Mouse (Mus musculus) embryonic facial prominence, embryonic 15.5 days (tissue): ENCODE data around the gene Gnaz. TPM values are rescaled to one million over a fixed set of nuclear protein-coding genes. Genes with fewer than 3 reads are reported as not detected.

ENCODE experiments used
- ATAC-seq: fragments of 200-750 bp; cut with Nextera tagmentation; 2 replicates; pipeline ENCODE4 v1.8.0; 2017; ENCODE audit warnings: low read depth, moderate TSS enrichment; ENCODE audit not compliant: insufficient number of reproducible peaks, low FRiP score, low TSS enrichment
- H3K27ac ChIP-seq: fragments of 300-500 bp; sonication (generic); replicated peaks from 2 replicates; pipeline ENCODE4 v1.5.1; 2015; ENCODE audit warnings: mild to moderate bottlenecking, inconsistent platforms
- H3K27me3 ChIP-seq: fragments of 300-500 bp; sonication (generic); 2 replicates; pipeline ENCODE4 v1.6.1; 2015; ENCODE audit warnings: inconsistent platforms
- H3K36me3 ChIP-seq: fragments of 300-500 bp; sonication (generic); 2 replicates; pipeline ENCODE4 v1.6.1; 2015; ENCODE audit warnings: mild to moderate bottlenecking, inconsistent platforms
- H3K4me1 ChIP-seq: fragments of 300-500 bp; sonication (generic); 2 replicates; pipeline ENCODE4 v1.6.1; 2015; ENCODE audit warnings: inconsistent platforms
- H3K4me2 ChIP-seq: fragments of 300-500 bp; sonication (generic); replicated peaks from 2 replicates; pipeline ENCODE4 v1.6.1; 2015; ENCODE audit warnings: mild to moderate bottlenecking, inconsistent platforms
- H3K4me3 ChIP-seq: fragments of 300-500 bp; sonication (generic); replicated peaks from 2 replicates; pipeline ENCODE4 v1.5.1; 2015; ENCODE audit warnings: mild to moderate bottlenecking, inconsistent platforms
- H3K9ac ChIP-seq: fragments of 300-500 bp; sonication (generic); 2 replicates; pipeline ENCODE4 v1.6.1; 2015; ENCODE audit warnings: inconsistent platforms
- H3K9me3 ChIP-seq: fragments of 300-500 bp; sonication (generic); replicated peaks from 2 replicates; pipeline ENCODE4 v1.6.1; 2016; ENCODE audit warnings: inconsistent platforms
- WGBS: fragments of 180-500 bp; shearing (Covaris S2); methylation state at CpG from one replicate; pipeline ENCODE4 v1.1.7; 2015; 5-methylcytosine and 5-hydroxymethylcytosine counted together
- polyA plus RNA-seq: library from polyadenylated mRNA; unstranded; fragments of >200 nt; fragmentation: Nextera tagmentation; extraction: Ambion mirVana; gene quantifications from 2 replicates; pipeline ENCODE4 v1.2.1, GENCODE M21; 2015

Gnaz gene
- polyA plus RNA-seq, 1 experiment from 2014 or later: 5.8 TPM

DNA sequence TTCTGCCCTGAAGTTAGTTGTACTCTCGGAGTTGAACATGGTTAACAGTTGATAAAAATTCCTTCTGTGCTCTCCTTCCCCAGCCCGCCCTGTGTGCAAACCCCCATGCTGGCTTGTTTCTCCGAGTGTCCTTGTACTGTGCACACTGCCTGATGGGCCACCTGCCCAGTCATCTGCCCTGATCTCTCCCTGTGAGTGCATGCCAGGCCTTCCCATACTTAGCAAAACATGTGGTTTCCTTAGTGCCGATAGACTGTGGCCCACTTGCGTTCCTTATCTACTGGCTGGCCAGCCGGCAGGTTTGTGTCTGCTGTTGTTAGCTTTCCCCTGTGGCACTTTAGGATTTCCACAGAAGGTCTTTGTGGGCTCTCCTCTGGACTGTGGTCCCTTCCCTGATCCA is 87.1 kb downstream of the Gnaz start:
- 58% methylated on average over 6 of the region's 6 CpGs for WGBS
- Histone ChIP-seq H3K4me2 (no peak overlapping the region), H3K9ac (no peak overlapping the region), H3K27ac (no peak overlapping the region), H3K36me3 (no peaks in the 10 kb centered on the region), H3K9me3 (no peaks in the 10 kb centered on the region), H3K27me3 (no peaks in the 10 kb centered on the region), H3K4me3 (no peak overlapping the region), H3K4me1 (0 out of 2 replicates have a peak, but pooled peaks cover 3% of the 10 kb centered on the region)
- ATAC-seq: no peak

DNA sequence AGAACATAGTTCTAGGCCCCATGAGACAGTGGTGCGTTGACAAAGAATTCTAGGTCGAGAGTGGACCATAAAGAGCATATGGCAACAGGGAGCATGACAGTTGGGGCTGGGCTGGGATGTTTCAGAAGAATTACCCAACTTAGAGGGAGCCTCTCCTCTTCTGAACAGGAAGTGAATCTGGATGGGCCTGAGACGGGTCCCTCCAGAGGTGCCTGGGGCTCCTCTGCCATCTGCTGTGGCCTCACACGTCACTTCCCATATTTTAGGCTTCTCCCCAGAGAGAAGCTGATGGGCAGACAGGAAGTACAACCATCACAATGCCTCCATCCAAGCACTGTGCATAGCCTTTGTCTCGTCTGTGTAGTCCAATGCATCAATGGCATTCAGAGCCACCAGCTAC is 88.7 kb downstream of the Gnaz start:
- Histone ChIP-seq H3K4me3 (no peak overlapping the region), H3K4me2 (no peak overlapping the region), H3K9ac (no peak overlapping the region), H3K27me3 (no peaks in the 10 kb centered on the region), H3K27ac (no peak overlapping the region), H3K4me1 (peaks cover 13% of the 10 kb centered on the region), H3K36me3 (no peaks in the 10 kb centered on the region), H3K9me3 (no peaks in the 10 kb centered on the region)
- 72% methylated on average over 5 of the region's 5 CpGs for WGBS
- ATAC-seq: no peak

DNA sequence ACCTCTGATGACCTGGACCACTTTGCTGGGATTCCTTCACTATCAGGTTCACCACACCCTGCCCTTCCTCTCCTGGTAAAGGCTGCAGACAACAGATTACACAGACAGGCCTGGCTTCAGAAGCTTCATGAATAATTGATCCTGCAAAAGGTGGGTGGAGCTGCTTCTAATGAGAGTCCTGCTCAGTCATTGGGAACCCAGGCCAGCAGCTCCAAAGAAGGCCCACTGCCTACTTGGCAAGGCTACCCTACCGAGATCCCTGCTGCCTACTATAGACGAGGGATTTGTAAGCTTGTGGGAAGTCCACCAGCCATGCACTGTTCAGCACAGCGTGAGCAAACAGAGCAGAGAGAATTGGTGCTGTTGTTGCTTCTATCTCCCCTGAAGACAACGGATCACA is 89.3 kb downstream of the Gnaz start:
- no peaks in the 10 kb centered on the region for H3K9me3 ChIP-seq
- H3K36me3 ChIP-seq: no peaks in the 10 kb centered on the region
- H3K4me2 ChIP-seq: no peak overlapping the region
- H3K9ac ChIP-seq: no peak overlapping the region
- no peak overlapping the region for H3K27ac ChIP-seq
- 22% methylated on average over 4 of the region's 4 CpGs for WGBS
- no peak for ATAC-seq
- no peak overlapping the region for H3K4me3 ChIP-seq
- no peaks in the 10 kb centered on the region for H3K27me3 ChIP-seq
- H3K4me1 ChIP-seq: peaks cover 16% of the 10 kb centered on the region

DNA sequence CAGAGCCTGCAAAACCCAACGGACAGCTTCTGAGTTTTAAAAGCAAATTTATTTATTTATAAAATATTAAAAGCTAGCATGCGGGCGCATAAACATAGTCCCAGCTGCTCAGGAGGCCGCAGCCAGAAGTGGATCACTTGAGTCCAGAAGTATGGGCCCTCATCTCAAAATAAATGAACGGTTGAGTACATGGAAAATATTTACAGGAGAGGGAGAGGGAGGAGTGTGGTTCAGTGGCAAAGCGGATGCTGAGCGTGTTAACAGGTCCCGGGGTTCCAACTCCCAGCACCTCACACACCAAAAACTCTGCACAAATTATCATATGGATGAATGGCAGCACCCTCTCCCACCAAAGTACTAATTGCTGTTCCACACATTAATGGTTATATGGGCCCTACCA is 91.4 kb downstream of the Gnaz start:
- H3K4me2 ChIP-seq: no peak overlapping the region
- no peaks in the 10 kb centered on the region for H3K36me3 ChIP-seq
- no peak for ATAC-seq
- no peaks in the 10 kb centered on the region for H3K9me3 ChIP-seq
- no peak overlapping the region for H3K27ac ChIP-seq
- 81% methylated on average over 8 of the region's 8 CpGs for WGBS
- H3K27me3 ChIP-seq: no peaks in the 10 kb centered on the region
- H3K4me1 ChIP-seq: peaks cover 37% of the 10 kb centered on the region
- H3K9ac ChIP-seq: no peak overlapping the region
- no peak overlapping the region for H3K4me3 ChIP-seq

DNA sequence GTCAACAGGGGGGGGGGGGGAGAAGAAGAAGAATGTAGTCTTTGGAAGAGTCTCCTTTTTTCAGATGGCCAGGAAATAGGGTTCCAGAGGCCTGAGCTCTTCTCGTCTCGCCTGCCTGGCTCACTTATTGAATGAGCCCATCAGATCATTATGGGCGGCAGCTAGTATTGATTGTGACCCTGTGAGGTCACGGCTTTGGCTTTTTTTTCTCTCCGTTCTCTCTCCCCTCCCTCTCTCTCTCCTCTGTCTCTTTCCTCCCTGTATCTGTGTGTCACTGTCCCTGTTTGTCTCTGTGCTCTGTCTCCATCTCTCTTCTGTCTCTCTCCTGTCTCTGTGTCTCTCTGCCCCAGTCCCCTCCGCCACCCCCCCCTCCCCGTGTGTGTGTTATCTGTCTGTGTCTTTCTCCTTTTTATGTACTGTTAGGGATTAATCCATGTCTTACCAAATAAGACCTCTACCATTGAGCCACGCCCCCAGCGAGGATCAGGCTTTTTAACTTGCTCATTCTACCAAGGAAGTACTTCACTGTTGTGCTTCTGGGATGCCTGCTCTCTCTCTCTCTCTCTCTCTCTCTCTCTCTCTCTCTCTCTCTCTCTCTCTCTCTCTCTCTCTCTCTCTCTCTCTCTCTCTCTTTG is 91.9 kb downstream of the Gnaz start:
- 30% methylated on average over 9 of the region's 9 CpGs for WGBS
- H3K27me3 ChIP-seq: no peaks in the 10 kb centered on the region
- ATAC-seq: no peak
- no peaks in the 10 kb centered on the region for H3K36me3 ChIP-seq
- H3K27ac ChIP-seq: no peak overlapping the region
- H3K9ac ChIP-seq: no peak overlapping the region
- peak overlapping the region; percentile 84 for H3K4me2 ChIP-seq
- peaks cover 43% of the 10 kb centered on the region for H3K4me1 ChIP-seq
- no peaks in the 10 kb centered on the region for H3K9me3 ChIP-seq
- no peak overlapping the region for H3K4me3 ChIP-seq

DNA sequence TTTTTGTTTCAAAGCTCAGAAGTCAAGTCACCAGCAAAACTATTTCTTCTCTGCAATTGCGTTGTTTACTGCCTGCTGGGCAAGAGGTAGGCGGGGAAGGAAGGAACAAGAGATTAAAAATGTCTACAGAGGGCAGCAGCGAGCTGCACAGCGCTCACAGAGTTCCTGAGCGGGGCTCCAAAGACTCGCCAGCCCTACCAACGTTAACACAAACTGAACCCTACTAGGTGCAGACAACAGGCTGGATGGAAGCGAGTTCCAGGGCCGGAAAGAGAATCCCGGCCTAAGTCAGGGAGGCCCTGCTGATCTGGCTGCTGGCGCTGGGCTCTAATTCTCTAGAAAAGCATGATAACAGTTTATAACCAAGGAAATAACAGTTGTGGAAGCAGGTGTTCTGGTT is 92.4 kb downstream of the Gnaz start:
- H3K9me3 ChIP-seq: no peaks in the 10 kb centered on the region
- 2% methylated on average over 11 of the region's 11 CpGs for WGBS
- H3K4me3 ChIP-seq: peak overlapping the region; percentile 83; the same call in 1 of the 2 replicates
- ATAC-seq: no peak; the same call in 1 of the 2 replicates
- no peaks in the 10 kb centered on the region for H3K27me3 ChIP-seq
- H3K27ac ChIP-seq: no peak overlapping the region
- H3K4me2 ChIP-seq: peak overlapping the region; percentile 84
- peaks cover 45% of the 10 kb centered on the region for H3K4me1 ChIP-seq
- H3K36me3 ChIP-seq: no peaks in the 10 kb centered on the region
- no peak overlapping the region for H3K9ac ChIP-seq

- peaks cover 48% of the 10 kb centered on the region for H3K4me1 ChIP-seq
- under 1% methylated on average over 49 of the region's 73 CpGs for WGBS
These were observed 93.4 kb downstream of the Gnaz start, which contains the start of gene Bcr for GRCm38 (mm10) chr10:75060217-75060842. TSS of gene Bcr (plus strand) at chr10:75060592.

GRCm38 (mm10) chr10:75060843-75061235 is 93.9 kb downstream of the Gnaz start:
- H3K4me1 ChIP-seq: peaks cover 52% of the 10 kb centered on the region
- H3K9me3 ChIP-seq: no peaks in the 10 kb centered on the region
- WGBS: under 1% methylated on average over 39 of the region's 48 CpGs
- ATAC-seq: no peak; the same call in 1 of the 2 replicates
- H3K27me3 ChIP-seq: no peaks in the 10 kb centered on the region
- H3K9ac ChIP-seq: peak overlapping the region; percentile 64
- peak overlapping the region; percentile 83 for H3K4me3 ChIP-seq
- H3K36me3 ChIP-seq: peaks cover 3% of the 10 kb centered on the region; the same call in 1 of the 2 replicates
- H3K4me2 ChIP-seq: peak overlapping the region; percentile 84
- peak overlapping the region; percentile 68 for H3K27ac ChIP-seq

More at GRCm38 (mm10) chr10:75060217-75060842, 93.4 kb downstream of the Gnaz start, which contains the start of gene Bcr:
- H3K9me3 ChIP-seq: no peaks in the 10 kb centered on the region
- H3K4me3 ChIP-seq: peak within 1 kb of the TSS; percentile 83
- peak within 1 kb of the TSS; percentile 84 for H3K4me2 ChIP-seq
- peak within 1 kb of the TSS; percentile 64 for H3K9ac ChIP-seq
- peak; percentile 86 for ATAC-seq
- H3K27me3 ChIP-seq: no peaks in the 10 kb centered on the region
- H3K27ac ChIP-seq: peak within 1 kb of the TSS; percentile 68
- no peaks in the 10 kb centered on the region; the same call in 1 of the 2 replicates for H3K36me3 ChIP-seq

DNA sequence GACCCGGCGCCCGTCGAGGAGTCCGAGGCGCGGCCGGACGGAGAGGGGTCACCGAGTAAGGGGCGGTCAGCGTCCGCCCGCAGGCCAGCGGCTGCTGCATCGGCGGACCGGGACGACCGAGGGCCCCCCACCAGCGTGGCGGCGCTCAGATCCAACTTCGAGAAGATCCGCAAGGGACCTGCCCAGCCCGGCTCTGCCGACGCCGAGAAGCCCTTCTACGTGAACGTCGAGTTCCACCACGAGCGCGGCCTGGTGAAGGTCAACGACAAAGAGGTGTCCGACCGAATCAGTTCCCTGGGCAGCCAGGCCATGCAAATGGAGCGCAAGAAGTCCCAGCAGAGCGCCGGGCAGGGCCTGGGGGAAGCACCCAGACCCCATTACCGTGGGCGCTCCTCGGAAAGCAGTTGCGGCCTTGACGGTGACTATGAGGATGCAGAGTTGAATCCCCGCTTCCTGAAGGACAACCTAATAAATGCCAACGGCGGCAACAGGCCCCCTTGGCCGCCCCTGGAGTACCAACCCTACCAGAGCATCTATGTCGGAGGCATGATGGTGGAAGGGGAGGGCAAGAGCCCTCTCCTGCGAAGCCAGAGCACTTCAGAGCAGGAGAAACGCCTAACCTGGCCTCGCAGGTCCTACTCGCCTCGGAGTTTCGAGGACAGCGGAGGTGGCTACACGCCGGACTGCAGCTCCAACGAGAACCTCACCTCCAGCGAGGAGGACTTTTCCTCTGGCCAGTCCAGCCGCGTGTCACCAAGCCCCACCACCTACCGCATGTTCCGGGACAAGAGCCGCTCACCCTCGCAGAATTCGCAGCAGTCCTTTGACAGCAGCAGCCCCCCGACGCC is 94.6 kb downstream of the Gnaz start:
- Histone ChIP-seq H3K4me1 (peaks cover 54% of the 10 kb centered on the region), H3K9ac (peak overlapping the region; percentile 64), H3K4me2 (peak overlapping the region; percentile 84), H3K4me3 (peak overlapping the region; percentile 83), H3K9me3 (no peaks in the 10 kb centered on the region), H3K36me3 (peaks cover 6% of the 10 kb centered on the region; the same call in 1 of the 2 replicates), H3K27me3 (no peaks in the 10 kb centered on the region), H3K27ac (no peak overlapping the region)
- 3% methylated on average over 71 of the region's 71 CpGs for WGBS
- no peak for ATAC-seq

- peak overlapping the region; percentile 84 for H3K4me2 ChIP-seq
- WGBS: 8% methylated on average over 6 of the region's 6 CpGs
- no peak overlapping the region for H3K27ac ChIP-seq
- no peak for ATAC-seq
- H3K27me3 ChIP-seq: no peaks in the 10 kb centered on the region
- H3K36me3 ChIP-seq: peaks cover 6% of the 10 kb centered on the region; the same call in 1 of the 2 replicates
- peak overlapping the region; percentile 83 for H3K4me3 ChIP-seq
- peaks cover 54% of the 10 kb centered on the region for H3K4me1 ChIP-seq
- H3K9me3 ChIP-seq: no peaks in the 10 kb centered on the region
- peak overlapping the region; percentile 64; the same call in 1 of the 2 replicates for H3K9ac ChIP-seq
These were observed 95.2 kb downstream of the Gnaz start for GRCm38 (mm10) chr10:75062189-75062561.

- Histone ChIP-seq H3K27ac (no peak overlapping the region), H3K4me2 (peak overlapping the region; percentile 84), H3K36me3 (peaks cover 6% of the 10 kb centered on the region; the same call in 1 of the 2 replicates), H3K9me3 (no peaks in the 10 kb centered on the region), H3K4me1 (peaks cover 57% of the 10 kb centered on the region), H3K9ac (no peak overlapping the region), H3K4me3 (peak overlapping the region; percentile 83), H3K27me3 (no peaks in the 10 kb centered on the region)
- WGBS: 20% methylated on average over 6 of the region's 6 CpGs
- no peak for ATAC-seq
These were observed 95.6 kb downstream of the Gnaz start for GRCm38 (mm10) chr10:75062621-75063020.
